Mouse (Mus musculus) A20 (cell line): ENCODE measurements around the gene Prtn3.

ENCODE experiments used
- DNase-seq: peaks from one replicate; pipeline ENCODE4 v3.0.0-alpha.2; 2011; ENCODE audit warnings: low read depth, low spot score

Prtn3 gene

GRCm38 (mm10) chr10:79927324-79928029 is 53.2 kb downstream of the Prtn3 start:
- peak; percentile 84 for DNase-seq

GRCm38 (mm10) chr10:79928030-79928694 is 53.9 kb downstream of the Prtn3 start:
- peak; percentile 72 for DNase-seq

- no peak for DNase-seq
Measured at GRCm38 (mm10) chr10:79928907-79929701, 54.8 kb downstream of the Prtn3 start.

- DNase-seq: no peak
Measured at GRCm38 (mm10) chr10:79929967-79930825, 55.9 kb downstream of the Prtn3 start.

GRCm38 (mm10) chr10:79930826-79931186 is 56.5 kb downstream of the Prtn3 start:
- no peak for DNase-seq

- no peak for DNase-seq
Measured at GRCm38 (mm10) chr10:79931797-79932196, 57.5 kb downstream of the Prtn3 start.

- no peak for DNase-seq
Measured at GRCm38 (mm10) chr10:79932736-79933135, 58.5 kb downstream of the Prtn3 start.
